Mouse (Mus musculus): ENCODE measurements at regions not wholly inside any gene's neighbourhood (a gene's known extent, or its start where the extent isn't known, plus 50 kb on each side); places are given as distances from the start of the nearest gene placed in this dataset.

DNA sequence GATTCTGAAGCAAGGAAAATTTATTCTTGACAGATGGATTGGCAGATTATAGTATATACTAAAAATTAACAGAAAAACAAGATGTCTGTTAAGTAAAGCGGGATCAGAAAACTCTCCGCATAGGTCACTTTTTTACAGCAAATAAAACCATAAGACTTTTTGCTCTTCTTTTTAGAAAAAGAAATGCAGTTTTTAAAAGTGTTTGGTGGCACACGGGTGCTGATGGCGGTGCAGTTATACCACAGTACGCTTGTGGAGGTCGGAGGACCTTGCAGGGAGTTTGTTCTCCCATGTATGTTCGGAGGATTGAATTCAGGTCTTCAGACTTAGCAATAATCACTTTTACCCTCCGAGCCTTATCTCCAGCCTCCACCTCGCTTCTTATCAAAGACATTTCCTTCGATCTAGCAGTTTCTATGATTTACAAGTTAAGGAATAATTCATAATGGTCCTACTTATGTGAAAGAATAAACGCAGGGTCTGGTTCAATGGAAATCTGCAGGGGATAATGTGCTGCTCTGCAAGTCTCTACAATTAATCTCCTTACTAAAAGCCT lies 65.9 kb upstream of the Chd2 start:
- TF ChIP-seq POLR2A (IDR thresholded peaks at IDR 0.05; ENCODE audit: insufficient read depth, low read length), result no peak
- no peak for TF ChIP-seq CTCF (IDR thresholded peaks at IDR 0.05; ENCODE audit: low read depth, low read length)
- no peak for TF ChIP-seq EP300 (IDR thresholded peaks at IDR 0.05; ENCODE audit: insufficient read depth, low read depth, low read length)

Data from ES-Bruce4 (cell line).